Mouse (Mus musculus) activated CD4-positive, CD25-positive, alpha-beta regulatory T cell, adult 4 months (primary cell): ENCODE results near the gene Tgfbr2. TPM values are rescaled to one million over a fixed set of nuclear protein-coding genes. Genes with fewer than 3 reads are reported as not detected.
"Not testable (repeated sequence)": the region's sequence is repeated elsewhere in the genome, so short reads cannot be mapped to it uniquely, and the experiment has no call there.

Experiments
- ATAC-seq: one replicate; pipeline ENCODE4 v1.8.0; 2017
- polyA plus RNA-seq, 2 experiments: library from polyadenylated mRNA; unstranded; fragments of 100-300 nt; shearing (Covaris generic); gene quantifications; one replicate each; pipeline ENCODE4 v1.2.1; 2017

Gene Tgfbr2
- polyA plus RNA-seq, 2 experiments from 2014 or later, result 22.9 to 28.0 TPM

GRCm38 (mm10) chr9:116111149-116111970 lies 63.8 kb downstream of the Tgfbr2 start:
- ATAC-seq, result no peak

GRCm38 (mm10) chr9:116108729-116109128 lies 66.4 kb downstream of the Tgfbr2 start:
- ATAC-seq, result no peak

- ATAC-seq, result no peak
Observed at GRCm38 (mm10) chr9:116104770-116105169, 70.4 kb downstream of the Tgfbr2 start.

GRCm38 (mm10) chr9:116101842-116102241 lies 73.3 kb downstream of the Tgfbr2 start:
- peak; percentile 36 for ATAC-seq

- ATAC-seq, result no peak
Observed at GRCm38 (mm10) chr9:116100015-116100414, 75.1 kb downstream of the Tgfbr2 start.

- no peak for ATAC-seq
Observed at GRCm38 (mm10) chr9:116099596-116099993, 75.6 kb downstream of the Tgfbr2 start.

- no peak for ATAC-seq
Observed at GRCm38 (mm10) chr9:116098724-116099595, 76.2 kb downstream of the Tgfbr2 start.

GRCm38 (mm10) chr9:116091921-116092320 lies 83.2 kb downstream of the Tgfbr2 start:
- ATAC-seq, result no peak

- ATAC-seq, result peak; percentile 50
Observed at GRCm38 (mm10) chr9:116091101-116091841, 83.9 kb downstream of the Tgfbr2 start.

- no peak for ATAC-seq
Observed at GRCm38 (mm10) chr9:116090296-116090695, 84.9 kb downstream of the Tgfbr2 start.

- no peak for ATAC-seq
Observed at GRCm38 (mm10) chr9:116088912-116089311, 86.2 kb downstream of the Tgfbr2 start.

GRCm38 (mm10) chr9:116087880-116088279 lies 87.3 kb downstream of the Tgfbr2 start:
- peak; percentile 40 for ATAC-seq

- ATAC-seq, result no peak
Observed at GRCm38 (mm10) chr9:116087263-116087662, 87.9 kb downstream of the Tgfbr2 start.

GRCm38 (mm10) chr9:116085999-116086398 lies 89.2 kb downstream of the Tgfbr2 start:
- no peak for ATAC-seq

- ATAC-seq, result no peak
Observed at GRCm38 (mm10) chr9:116084324-116084931, 90.7 kb downstream of the Tgfbr2 start.

- ATAC-seq, result peak; percentile 43
Observed at GRCm38 (mm10) chr9:116083726-116084323, 91.3 kb downstream of the Tgfbr2 start.

GRCm38 (mm10) chr9:116083300-116083699 lies 91.9 kb downstream of the Tgfbr2 start:
- no peak for ATAC-seq

- ATAC-seq, result no peak
Observed at GRCm38 (mm10) chr9:116081781-116082180, 93.4 kb downstream of the Tgfbr2 start.

GRCm38 (mm10) chr9:116077419-116077818 lies 97.7 kb downstream of the Tgfbr2 start:
- no peak for ATAC-seq

GRCm38 (mm10) chr9:116076946-116077345 lies 98.2 kb downstream of the Tgfbr2 start:
- no peak for ATAC-seq

- no peak for ATAC-seq
Observed at GRCm38 (mm10) chr9:116076163-116076562, 99.0 kb downstream of the Tgfbr2 start.

- not testable (repeated sequence) for ATAC-seq
Observed at GRCm38 (mm10) chr9:116071561-116071960, 103.6 kb downstream of the Tgfbr2 start.
